Mouse (Mus musculus) kidney, adult 11 months (tissue): ENCODE data around the gene Wnt5b.

Experiments
- DNase-seq: peaks from one replicate; pipeline ENCODE4 v3.0.0; 2022

Wnt5b gene

GRCm38 (mm10) chr6:119414262-119415043 is 129.7 kb downstream of the Wnt5b start:
- no peak for DNase-seq

DNA sequence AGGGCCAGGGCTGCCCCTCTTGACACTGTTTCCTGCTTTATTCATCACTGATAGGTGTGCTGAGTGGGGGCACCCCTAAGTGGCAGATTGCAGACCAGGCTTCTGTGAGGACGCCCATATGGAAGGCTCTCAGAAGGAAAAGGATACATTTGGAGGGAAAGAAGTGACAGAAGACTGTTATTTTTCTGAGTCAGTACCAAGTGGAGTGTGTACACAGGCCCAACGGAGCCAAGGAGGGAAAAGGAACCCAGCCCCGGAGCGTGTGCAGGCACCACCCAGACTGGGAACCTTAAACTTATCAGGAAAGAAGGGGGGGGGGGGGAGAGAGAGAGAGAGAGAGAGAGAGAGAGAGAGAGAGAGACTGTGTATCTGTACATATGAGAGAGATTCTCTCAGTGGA is 131.6 kb downstream of the Wnt5b start:
- no peak for DNase-seq

GRCm38 (mm10) chr6:119411511-119411910 is 132.6 kb downstream of the Wnt5b start:
- DNase-seq, result no peak

DNA sequence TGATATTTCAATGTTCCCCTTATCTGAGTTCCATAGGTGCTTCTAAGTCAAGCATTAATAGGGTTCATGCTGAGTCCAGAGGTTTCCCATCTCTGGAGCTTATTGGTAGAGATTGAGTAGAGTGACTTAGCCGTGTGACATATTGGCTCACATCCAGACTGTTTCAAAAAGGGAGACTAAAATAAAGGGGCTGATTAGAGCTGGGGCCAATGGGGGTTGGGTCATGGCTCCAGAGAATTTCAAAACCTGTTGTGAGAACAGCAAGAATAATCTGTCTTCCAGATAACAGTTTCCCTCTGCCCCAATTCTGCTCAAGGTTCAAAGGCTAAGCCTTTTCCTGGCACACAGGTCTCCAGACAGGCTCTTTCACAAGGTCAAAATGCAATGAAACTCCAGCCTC is 134.4 kb downstream of the Wnt5b start:
- peak; percentile 23 for DNase-seq

GRCm38 (mm10) chr6:119408582-119408981 is 135.6 kb downstream of the Wnt5b start:
- no peak for DNase-seq

- no peak for DNase-seq
These were observed 136.3 kb downstream of the Wnt5b start for GRCm38 (mm10) chr6:119407818-119408217.

GRCm38 (mm10) chr6:119406528-119406927 is 137.6 kb downstream of the Wnt5b start:
- no peak for DNase-seq

DNA sequence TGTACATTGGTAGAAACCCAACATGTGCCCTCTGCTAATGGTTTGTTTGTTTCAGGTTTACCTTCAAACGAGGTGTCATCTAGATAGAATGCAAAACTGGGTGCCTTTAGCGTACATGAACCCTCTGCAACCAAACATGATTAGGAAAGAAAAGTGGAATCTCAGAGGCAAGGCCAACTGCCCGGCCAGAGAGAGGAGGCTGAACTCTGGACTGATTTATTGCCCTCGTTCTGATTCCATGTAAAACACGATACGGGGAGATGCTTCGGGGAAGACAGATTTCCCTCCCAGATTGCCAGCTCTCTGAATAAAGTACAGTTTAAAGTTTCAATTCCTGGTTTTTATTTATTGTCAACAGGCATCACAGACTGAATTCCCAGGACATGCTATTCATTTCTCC is 138.8 kb downstream of the Wnt5b start:
- no peak for DNase-seq

DNA sequence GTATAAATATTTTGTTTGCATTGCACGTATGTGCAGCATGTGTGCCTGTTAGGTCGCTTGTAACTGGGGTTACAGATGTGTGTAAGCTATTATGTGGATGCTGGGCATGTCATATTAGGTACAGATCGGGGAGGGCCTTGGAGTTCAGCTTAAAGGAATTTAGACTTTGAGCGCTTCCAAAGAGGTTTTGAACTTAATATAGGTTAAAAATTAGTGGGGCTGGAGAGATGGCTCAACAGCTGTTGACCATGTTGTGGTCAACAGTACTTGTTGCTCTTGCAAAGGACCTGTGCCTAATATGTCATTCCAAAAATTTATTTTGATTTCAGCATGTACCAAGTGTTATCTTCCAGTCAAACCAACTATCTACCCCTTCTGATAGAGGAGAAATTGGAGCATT is 139.3 kb downstream of the Wnt5b start:
- DNase-seq, result no peak

GRCm38 (mm10) chr6:119402976-119403375 is 141.2 kb downstream of the Wnt5b start:
- no peak for DNase-seq

DNA sequence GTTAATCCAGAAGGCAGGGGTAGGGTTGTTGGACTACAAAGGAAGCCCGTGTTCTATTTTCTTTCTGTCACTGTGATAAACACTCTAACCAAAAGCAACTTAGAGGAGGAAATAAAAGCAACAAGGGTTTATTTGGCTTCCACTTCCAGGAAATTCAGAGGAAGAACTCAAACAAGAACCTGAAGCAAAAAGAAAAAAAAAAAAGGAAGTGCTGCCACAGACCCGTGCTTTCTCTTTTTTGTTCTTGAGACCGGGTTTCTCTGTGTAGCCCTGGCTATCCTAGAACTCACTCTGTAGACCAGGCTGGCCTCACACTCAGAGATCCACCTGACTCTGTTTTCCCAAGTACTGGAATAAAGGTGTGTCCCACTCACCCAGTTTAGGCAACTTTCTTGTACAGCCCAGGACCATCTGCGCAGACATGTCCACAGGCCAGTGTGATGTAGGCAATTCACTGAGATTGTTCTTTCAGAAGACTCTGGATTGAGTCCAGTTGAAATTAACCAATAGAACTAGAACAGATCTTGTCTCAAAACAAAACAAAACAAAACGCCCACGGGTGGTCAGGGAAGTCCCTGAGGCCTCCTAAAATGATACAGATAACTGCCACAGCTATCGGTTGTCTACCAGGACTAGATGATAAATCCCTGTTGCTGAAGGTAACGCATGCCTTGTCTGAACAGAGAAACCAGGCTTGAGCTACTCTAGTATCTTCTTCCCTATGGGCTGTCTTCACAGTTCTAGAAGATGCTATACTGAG is 142.4 kb downstream of the Wnt5b start:
- DNase-seq, result no peak

DNA sequence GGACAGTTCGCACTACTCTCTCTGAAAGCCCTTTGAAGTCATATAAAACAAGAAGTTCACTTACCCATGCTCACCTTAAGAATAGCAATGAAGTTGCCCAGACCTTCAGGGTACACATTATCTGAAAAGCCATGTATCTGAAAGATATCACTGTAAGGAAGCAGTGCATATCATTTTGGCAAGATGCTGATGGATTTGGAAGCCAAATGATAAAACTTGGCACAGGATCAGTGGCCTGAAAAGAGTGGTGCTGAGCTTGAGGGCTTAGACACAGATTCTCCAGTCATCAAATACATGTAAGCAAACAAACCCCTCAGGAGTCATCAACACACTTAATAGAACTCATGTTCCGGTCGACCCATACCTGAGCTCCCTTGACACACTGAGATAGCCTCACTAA is 143.5 kb downstream of the Wnt5b start:
- DNase-seq, result no peak

DNA sequence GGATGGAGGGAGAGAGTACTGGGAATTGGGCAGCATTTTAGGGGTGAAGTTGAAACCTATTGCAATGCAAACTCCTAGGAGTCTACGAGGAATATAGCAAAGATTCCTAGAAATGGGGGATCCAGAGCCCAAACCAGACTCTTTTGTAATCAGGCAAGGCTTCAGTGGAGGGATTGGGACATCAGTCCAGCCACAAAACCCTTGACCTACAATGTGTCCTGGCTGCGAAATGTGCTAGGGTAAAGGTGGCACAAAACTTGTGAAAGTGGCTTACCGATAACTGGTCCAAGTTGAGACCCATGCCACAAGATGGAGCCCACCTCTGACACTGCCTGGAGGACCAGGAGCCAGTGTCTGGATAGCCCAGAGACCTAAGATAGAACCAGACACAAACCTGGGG is 144.8 kb downstream of the Wnt5b start:
- DNase-seq, result no peak

- peak; percentile 74 for DNase-seq
These were observed 147.9 kb downstream of the Wnt5b start for GRCm38 (mm10) chr6:119396309-119396634.

GRCm38 (mm10) chr6:119395421-119396308 is 148.5 kb downstream of the Wnt5b start:
- DNase-seq, result no peak

GRCm38 (mm10) chr6:119392836-119393235 is 151.3 kb downstream of the Wnt5b start:
- no peak for DNase-seq

DNA sequence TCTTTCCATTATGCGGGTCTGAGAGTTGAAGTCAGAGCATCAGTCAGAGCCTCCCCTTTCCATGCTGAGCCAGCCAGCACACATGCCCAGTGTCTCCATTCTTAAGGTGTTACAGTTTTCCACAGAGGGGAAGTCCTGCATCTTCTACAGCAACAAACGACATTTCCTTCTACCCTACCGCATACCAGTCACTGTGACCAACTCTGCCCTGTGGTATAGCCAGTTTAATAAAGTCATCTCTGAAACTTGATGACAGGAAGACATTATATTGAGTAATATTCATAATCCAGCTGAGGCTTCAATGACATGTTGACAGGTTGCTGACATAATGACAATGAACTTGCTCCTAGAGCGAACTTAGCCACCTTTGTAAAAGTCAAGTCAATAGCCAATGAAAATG is 153.4 kb downstream of the Wnt5b start:
- no peak for DNase-seq

GRCm38 (mm10) chr6:119389089-119389488 is 155.1 kb downstream of the Wnt5b start:
- no peak for DNase-seq

DNA sequence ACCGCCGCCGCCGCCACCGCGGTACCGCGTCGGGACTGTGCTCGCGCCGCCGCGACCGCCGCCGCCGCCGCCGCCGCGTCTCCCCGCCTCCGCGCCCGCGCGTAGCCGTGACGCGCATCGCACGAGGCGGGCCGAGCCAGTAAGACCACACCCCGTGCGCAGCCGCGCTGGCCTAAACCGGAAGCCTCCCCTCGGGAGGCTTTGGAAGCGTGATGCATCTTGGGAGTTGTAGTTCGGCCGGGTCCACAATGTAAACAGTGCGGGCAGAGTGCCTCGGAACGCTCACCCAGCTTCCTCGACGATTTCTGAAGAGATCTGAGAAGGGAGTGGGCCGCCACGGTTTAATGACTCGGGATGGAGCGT is 155.5 kb downstream of the Wnt5b start:
- DNase-seq, result peak; percentile 95

- DNase-seq, result peak; percentile 40
These were observed 156.1 kb downstream of the Wnt5b start for GRCm38 (mm10) chr6:119387801-119388649.

DNA sequence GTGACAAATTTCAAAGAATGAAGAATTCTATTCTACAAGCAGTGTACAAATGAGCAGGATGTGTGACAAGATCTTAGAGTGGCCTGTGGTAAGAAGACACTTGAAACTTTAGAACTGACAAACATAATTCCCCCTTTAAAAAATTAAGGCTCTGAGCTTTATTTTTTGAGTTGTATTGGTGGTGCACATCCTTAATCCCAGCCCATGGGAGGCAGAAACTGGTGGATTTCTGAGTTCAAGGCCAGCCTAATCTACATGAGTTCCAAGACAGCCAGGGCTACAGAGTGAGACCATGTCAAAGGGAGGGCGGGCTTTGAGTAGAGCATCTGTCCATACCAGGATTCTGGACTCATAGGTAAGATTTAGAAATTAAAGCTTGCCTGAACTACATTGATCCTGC is 157.3 kb downstream of the Wnt5b start:
- no peak for DNase-seq

DNA sequence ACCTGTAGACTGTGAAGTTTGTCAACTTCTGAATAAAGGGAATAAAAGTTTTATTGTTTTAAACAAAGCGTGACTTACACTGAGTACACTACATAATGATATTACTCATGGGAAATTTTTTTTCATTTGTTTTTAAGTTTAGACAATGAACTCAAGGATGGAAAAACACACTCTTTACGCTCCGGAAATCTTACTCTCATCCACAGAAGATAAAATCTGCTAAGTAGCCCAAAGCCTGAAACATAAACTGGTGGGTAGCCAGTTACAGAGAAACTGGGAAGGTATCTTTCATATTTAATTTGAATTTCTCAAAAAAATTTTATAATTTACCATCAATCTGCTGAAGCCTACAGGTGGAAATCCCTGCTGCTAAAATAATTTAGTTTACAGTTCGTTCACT is 157.7 kb downstream of the Wnt5b start:
- DNase-seq, result no peak

DNA sequence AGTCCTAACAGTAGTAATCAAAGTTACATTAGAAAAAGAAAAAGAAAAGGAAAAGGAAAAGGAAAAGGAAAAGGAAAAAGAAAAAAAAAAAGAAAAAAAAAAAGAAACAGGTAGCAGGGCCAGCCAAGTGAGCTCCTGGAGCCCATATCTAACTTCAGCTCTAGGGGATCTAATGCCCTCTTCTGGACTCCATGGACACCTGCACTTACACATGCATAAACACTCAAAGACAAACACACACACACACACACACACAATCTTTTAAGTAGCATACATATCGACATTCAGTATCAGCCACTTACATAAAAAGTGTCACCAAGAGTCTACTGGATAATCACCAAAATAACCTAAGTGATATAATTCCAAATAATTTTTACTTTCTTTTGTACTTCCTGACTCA is 158.5 kb downstream of the Wnt5b start:
- no peak for DNase-seq
